In genomic region chr3:101048781-101049180, GRCm38 (mm10) we compare ENCODE assay signal across 27 mouse cellular contexts. TPM values are rescaled to one million over a fixed set of nuclear protein-coding genes. Genes with fewer than 3 reads are reported as not detected.
A peak's percentile ranks its signal among the peaks of the same experiment; 100 is the strongest.
DNase-seq lines count a peak whose midpoint lies in the region; ATAC-seq and TF ChIP-seq lines count a peak whose summit lies in the region.
"Had no signal": no experiment of that assay in that cellular context is flagged by ENCODE, and none has a peak within 500 bp of the region (broad histone marks: within the 10 kb centered on the region; RNA-seq: fewer than 3 reads in every experiment).

No protein-coding gene starts in this region.

- no peak overlapping the region for H3K4me2 ChIP-seq in forebrain, embryonic 13.5 days
- no peak overlapping the region for H3K4me2 ChIP-seq in stomach, embryonic 16.5 days (ENCODE audit: low read depth, low read length)
- H3K4me2 ChIP-seq: hindbrain, embryonic 15.5 days; limb, embryonic 13.5 days; liver, embryonic 11.5 days; midbrain, embryonic 12.5 days had no signal

- 79% methylated on average over 2 of the region's 2 CpGs for WGBS in forebrain, embryonic 13.5 days
- WGBS in forebrain, embryonic 10.5 days: 87% methylated on average over 2 of the region's 2 CpGs
- WGBS in stomach, embryonic 16.5 days: 83% methylated on average over 2 of the region's 2 CpGs

- H3K36me3 ChIP-seq in forebrain, embryonic 13.5 days (ENCODE audit: poor library complexity, severe bottlenecking): peaks cover 38% of the 10 kb centered on the region
- peaks cover 69% of the 10 kb centered on the region for H3K36me3 ChIP-seq in forebrain, embryonic 10.5 days (replicated peaks)
- peaks cover 41% of the 10 kb centered on the region; the same call in 1 of the 2 replicates for H3K36me3 ChIP-seq in ES-E14 (ENCODE audit: control insufficient read depth, insufficient read depth, low read length, poor library complexity, severe bottlenecking)
- H3K36me3 ChIP-seq in stomach, embryonic 16.5 days (ENCODE audit: control insufficient read depth, insufficient read depth, low read length): no peaks in the 10 kb centered on the region
- H3K36me3 ChIP-seq: hindbrain, embryonic 15.5 days had no signal

- in situ Hi-C loops in ES-E14 (cut with MboI; ENCODE audit: low sequenced_read_pairs in 2 of 2, unreplicated experiment in 2 of 2): no loop called here

- no peak for TF ChIP-seq CTCF in left cerebral cortex, adult 2 months (IDR thresholded peaks at IDR 0.05)

- H3K9ac ChIP-seq in forebrain, embryonic 13.5 days: no peak overlapping the region
- no peak overlapping the region for H3K9ac ChIP-seq in ES-E14 (ENCODE audit: insufficient read depth, low read depth, low read length, poor library complexity, severe bottlenecking)
- H3K9ac ChIP-seq in stomach, embryonic 16.5 days (ENCODE audit: low read length): 0 out of 2 replicates have a peak overlapping the region, but pooled peaks have one; percentile 28
- H3K9ac ChIP-seq: hindbrain, embryonic 15.5 days; limb, embryonic 13.5 days; midbrain, embryonic 12.5 days had no signal

- intact Hi-C loops in left cerebral cortex, adult 2 months (cut with DNase I): loop anchor here (2.0 kb wide), 1 partner anchor 54 kb away; no protein-coding TSS in a partner anchor

- DNase-seq in forebrain, embryonic 10.5 days (ENCODE audit: extremely low spot score, low spot score): no peak
- DNase-seq in left cerebral cortex, adult 2 months (ENCODE audit: extremely low spot score in 1 of 2, low spot score in 2 of 2): no peak
- no peak for DNase-seq in left cerebral cortex, adult 18-20 months (ENCODE audit: low spot score in 2 of 2)
- DNase-seq in ES-E14 (ENCODE audit: low read depth, low spot score): peak; percentile 28
- DNase-seq in retina, postnatal 1 day: no peak
- DNase-seq: adrenal gland, postnatal 10 days; cerebellum, adult 11 months; cerebellum, adult 9-11 months; heart, adult 2 months; heart, postnatal 14 days; kidney, adult 11 months; kidney, postnatal 14 days; lung, postnatal 36 days; right cerebral cortex, postnatal 14 days had no signal

- H3K4me3 ChIP-seq in forebrain, embryonic 13.5 days: no peak overlapping the region
- H3K4me3 ChIP-seq in forebrain, embryonic 10.5 days: no peak overlapping the region
- no peak overlapping the region for H3K4me3 ChIP-seq in left cerebral cortex, adult 2 months
- H3K4me3 ChIP-seq in ES-E14 (ENCODE audit: insufficient read depth in 1 of 2, low read depth in 1 of 2, low read length in 2 of 2, poor library complexity in 1 of 2, severe bottlenecking in 1 of 2): no peak overlapping the region
- no peak overlapping the region for H3K4me3 ChIP-seq in stomach, embryonic 16.5 days (replicated peaks; ENCODE audit: low read length)
- H3K4me3 ChIP-seq: heart, adult 2 months; hindbrain, embryonic 10.5 days; hindbrain, embryonic 15.5 days; limb, embryonic 13.5 days; megakaryocyte, embryonic 14.5 days; midbrain, embryonic 12.5 days; myocyte had no signal

- no peaks in the 10 kb centered on the region for H3K9me3 ChIP-seq in forebrain, embryonic 13.5 days (replicated peaks)
- no peaks in the 10 kb centered on the region for H3K9me3 ChIP-seq in forebrain, embryonic 10.5 days
- no peaks in the 10 kb centered on the region for H3K9me3 ChIP-seq in ES-E14 (ENCODE audit: control insufficient read depth, insufficient read depth, low read depth, low read length)
- H3K9me3 ChIP-seq in stomach, embryonic 16.5 days (replicated peaks; ENCODE audit: control insufficient read depth, low read length): no peaks in the 10 kb centered on the region
- H3K9me3 ChIP-seq: hindbrain, embryonic 10.5 days; hindbrain, embryonic 15.5 days; limb, embryonic 13.5 days; megakaryocyte, embryonic 14.5 days; midbrain, embryonic 12.5 days had no signal

- ATAC-seq in forebrain, embryonic 13.5 days: no peak
- ATAC-seq in stomach, embryonic 16.5 days (ENCODE audit: insufficient read depth, low FRiP score): no peak
- ATAC-seq in megakaryocyte, adult 5-6 weeks (ENCODE audit: poor library complexity, severe bottlenecking): no peak
- ATAC-seq: inflammation-experienced regulatory T-cells, adult 6 months had no signal

- peak overlapping the region; percentile 71 for H3K27ac ChIP-seq in forebrain, embryonic 13.5 days
- no peak overlapping the region; the same call in 1 of the 2 replicates for H3K27ac ChIP-seq in forebrain, embryonic 10.5 days
- peak overlapping the region; percentile 15; the same call in 1 of the 2 replicates for H3K27ac ChIP-seq in left cerebral cortex, adult 2 months
- no peak overlapping the region for H3K27ac ChIP-seq in ES-E14 (ENCODE audit: insufficient read depth, low read depth, low read length, poor library complexity, severe bottlenecking)
- peak overlapping the region; percentile 88 for H3K27ac ChIP-seq in stomach, embryonic 16.5 days (ENCODE audit: low read length)
- H3K27ac ChIP-seq: heart, adult 2 months; hindbrain, embryonic 10.5 days; hindbrain, embryonic 15.5 days; limb, embryonic 13.5 days; midbrain, embryonic 12.5 days had no signal

- no peaks in the 10 kb centered on the region for H3K27me3 ChIP-seq in forebrain, embryonic 13.5 days
- H3K27me3 ChIP-seq in forebrain, embryonic 10.5 days (ENCODE audit: poor library complexity, severe bottlenecking): no peaks in the 10 kb centered on the region
- no peaks in the 10 kb centered on the region for H3K27me3 ChIP-seq in stomach, embryonic 16.5 days (ENCODE audit: control insufficient read depth, insufficient read depth, low read length)
- H3K27me3 ChIP-seq: hindbrain, embryonic 15.5 days; limb, embryonic 13.5 days; midbrain, embryonic 12.5 days had no signal

- peaks cover 27% of the 10 kb centered on the region for H3K4me1 ChIP-seq in forebrain, embryonic 13.5 days
- peaks cover 14% of the 10 kb centered on the region for H3K4me1 ChIP-seq in forebrain, embryonic 10.5 days
- peaks cover 0 to 20% of the 10 kb centered on the region in 2 experiments; a peak in 2 of 4 replicates for H3K4me1 ChIP-seq in ES-E14 (ENCODE audit: control insufficient read depth in 2 of 2, insufficient read depth in 2 of 2, low read length in 2 of 2, poor library complexity in 1 of 2)
- H3K4me1 ChIP-seq in stomach, embryonic 16.5 days (ENCODE audit: control insufficient read depth, insufficient read depth, low read length): peaks cover 13% of the 10 kb centered on the region
- H3K4me1 ChIP-seq: hindbrain, embryonic 10.5 days; megakaryocyte, embryonic 14.5 days had no signal

TF ChIP-seq in ES-E14, 5 proteins besides CTCF, POLR2A, EP300 and RAD21:
- TF ChIP-seq ZC3H11A (IDR thresholded peaks at IDR 0.05; ENCODE audit: borderline replicate concordance, low read depth, low read length) (no peak), MAFK (IDR thresholded peaks at IDR 0.05; ENCODE audit: insufficient read depth, low read depth, low read length) (no peak), HCFC1 (IDR thresholded peaks at IDR 0.05; ENCODE audit: borderline replicate concordance, insufficient read depth, low read length) (no peak), ZNF384 (IDR thresholded peaks at IDR 0.05; ENCODE audit: low read depth, low read length) (no peak), CHD2 (IDR thresholded peaks at IDR 0.05; ENCODE audit: low read depth, low read length) (no peak)

RNA-seq across cellular contexts. Expression of gene Cd101, which starts 19.4 kb away (rescaled TPM):
- 0.05 and 0.08 TPM in 2 replicates for polyA plus RNA-seq in forebrain, embryonic 13.5 days (2015; fragmentation: Nextera tagmentation; extraction: Ambion mirVana)
- polyA plus RNA-seq in forebrain, embryonic 10.5 days (2016; fragmentation: Nextera tagmentation; extraction: Ambion mirVana): 0.05 TPM in 1 of 2 replicates, not detected in the other
- under 1 TPM; 0.59 to 0.72 TPM for total RNA-seq in left cerebral cortex, adult 2 months (2021)
- under 1 TPM; 0.23 to 0.49 TPM for total RNA-seq in left cerebral cortex, adult 18-20 months (2021)
- 0.11 and 0.13 TPM in 2 replicates for total RNA-seq in ES-E14 (2012; rRNA removed)
- 0.09 and 0.17 TPM in 2 replicates for polyA plus RNA-seq in stomach, embryonic 16.5 days (2015; fragmentation: Nextera tagmentation; extraction: Ambion mirVana)
- total RNA-seq in megakaryocyte, adult 5-6 weeks (2015): 3.5 and 3.7 TPM in 2 replicates
- total RNA-seq in megakaryocyte, adult 5-6 weeks (2017): 9.7 and 12.6 TPM in 2 replicates
- polyA plus RNA-seq: hindbrain, embryonic 10.5 days; kidney, embryonic 14.5 days; liver, embryonic 11.5 days; midbrain, embryonic 12.5 days; myocyte; testis, adult 2 months had no signal

Comparison
In these comparisons a context has a peak if more than half of its experiments do, and no peak if none do; other contexts are left out.
1. H3K27ac ChIP-seq: peak in forebrain, embryonic 13.5 days (single experiment), left cerebral cortex, adult 2 months (single experiment) and stomach, embryonic 16.5 days (single experiment); none in forebrain, embryonic 10.5 days (single experiment) and ES-E14 (single experiment).